Mouse (Mus musculus) CD8-positive naive resting alpha-beta T cell, adult 2 months (primary cell): ENCODE measurements around the gene Kmt5a.

Experiments
- DNase-seq, 2 experiments: peaks; one replicate each; pipeline ENCODE4 v3.0.0; 2022; ENCODE audit warnings: low read depth in 2 of 2, low spot score in 2 of 2

Gene Kmt5a

DNA sequence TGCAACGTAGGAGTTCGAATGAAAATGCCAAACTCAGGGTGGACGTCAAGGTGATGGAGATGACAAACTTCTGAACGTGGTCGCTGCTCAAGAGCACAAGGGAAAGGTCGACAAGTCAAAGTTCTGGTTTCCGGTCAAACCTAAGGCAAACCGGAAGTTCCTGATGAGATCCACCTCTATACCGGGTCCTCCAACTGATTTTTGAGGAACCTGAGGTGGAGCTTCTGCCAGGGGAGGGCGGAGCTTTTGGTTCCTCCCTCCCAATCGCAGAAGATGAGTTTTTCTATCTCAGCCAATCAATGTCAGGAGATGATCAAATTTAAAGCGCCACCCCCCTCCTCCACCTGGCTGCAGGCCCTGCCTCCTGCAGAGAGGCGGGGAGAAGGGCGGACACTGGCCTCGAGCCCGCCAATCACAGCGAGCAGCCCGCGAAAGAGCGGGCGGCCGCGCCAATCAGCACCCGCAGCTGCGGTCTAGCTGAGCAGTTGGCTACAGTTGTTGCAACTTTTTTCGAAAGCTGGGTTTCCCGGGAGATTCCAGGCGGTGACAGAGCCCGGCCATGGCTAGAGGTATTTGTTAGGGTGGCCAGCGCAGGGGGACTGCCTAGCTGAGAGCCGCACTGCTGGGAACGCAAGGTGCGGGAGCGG, at the start of gene Kmt5a:
Gene Kmt5a, plus strand, starts transcription at position 484 of the 647 bp plus-strand sequence.
- peak; percentile 88 to 90 for DNase-seq

DNA sequence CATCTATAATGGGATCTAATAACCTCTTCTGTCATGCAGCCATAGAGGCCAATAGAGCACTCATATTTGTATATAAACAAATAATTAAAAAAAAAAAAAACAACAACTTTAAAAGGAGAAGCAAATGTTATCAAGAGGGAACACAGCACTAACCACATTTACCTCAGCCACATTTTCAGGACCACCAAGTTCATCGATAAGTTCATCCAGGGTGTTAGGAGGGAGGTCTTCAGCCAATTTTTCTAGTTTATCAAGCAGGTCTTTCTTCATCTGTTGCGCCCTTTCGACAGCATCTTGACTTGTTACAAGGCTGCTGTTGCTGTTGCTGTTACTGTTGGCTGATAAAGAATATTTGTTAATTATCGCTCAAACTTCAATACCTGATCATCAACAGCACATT, 47.3 kb upstream of the Kmt5a start:
- DNase-seq: no peak

DNA sequence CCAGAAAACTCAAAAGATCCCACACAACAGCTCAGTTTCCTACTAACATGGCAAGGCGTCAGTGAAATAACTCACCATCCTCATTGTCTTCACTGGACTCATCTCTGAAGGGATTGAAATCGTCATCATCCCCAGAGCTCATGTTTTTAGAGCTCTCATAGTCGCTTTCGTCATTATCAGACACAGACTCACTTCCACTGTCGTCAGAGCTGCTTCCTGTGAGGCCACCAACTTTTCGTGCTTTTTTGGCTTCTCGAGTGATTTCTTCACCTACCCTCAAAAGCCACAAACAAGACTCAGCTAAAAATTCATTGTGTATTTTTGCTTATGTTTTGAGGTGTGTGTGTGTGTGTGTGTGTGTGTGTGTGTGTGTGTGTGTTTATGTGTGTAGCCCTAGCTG, 46.0 kb upstream of the Kmt5a start:
- DNase-seq: no peak

DNA sequence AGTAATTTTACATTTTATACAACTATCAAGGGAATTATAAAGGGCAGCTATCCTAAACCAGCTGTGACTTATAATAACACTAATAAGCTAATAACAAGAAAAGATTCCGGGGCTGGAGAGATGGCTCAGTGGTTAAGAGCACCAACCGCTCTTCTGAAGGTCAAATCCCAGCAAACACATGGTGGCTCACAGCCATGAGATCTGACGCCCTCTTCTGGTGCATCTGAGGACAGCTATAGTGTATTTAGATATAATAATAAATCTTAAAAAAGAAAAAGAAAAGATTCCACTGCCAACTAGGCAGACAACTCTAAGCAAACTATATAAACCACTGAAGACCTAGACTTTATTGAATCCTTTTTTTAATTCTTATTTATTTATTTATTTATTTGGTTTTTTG, 28.9 kb upstream of the Kmt5a start:
- DNase-seq: no peak

DNA sequence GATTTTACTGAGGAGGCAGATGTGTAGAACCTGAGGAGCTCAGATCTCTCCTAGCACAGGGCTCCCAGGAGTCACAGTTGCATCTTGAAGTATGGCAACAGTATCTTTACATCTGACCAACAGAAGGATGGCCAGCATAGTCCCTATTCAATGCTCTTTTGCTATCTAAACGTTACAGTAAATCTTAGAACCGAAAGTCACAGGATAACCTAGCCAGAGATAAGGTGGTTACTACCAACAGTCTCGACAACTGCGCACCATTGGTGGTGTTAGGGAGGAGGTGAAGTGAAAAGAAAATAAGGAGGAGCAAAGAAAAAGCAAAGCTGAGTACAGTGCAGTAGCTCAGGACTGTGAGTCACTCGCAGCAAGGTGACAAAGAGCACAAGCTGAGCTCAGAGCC, 27.6 kb upstream of the Kmt5a start:
- DNase-seq: no peak

DNA sequence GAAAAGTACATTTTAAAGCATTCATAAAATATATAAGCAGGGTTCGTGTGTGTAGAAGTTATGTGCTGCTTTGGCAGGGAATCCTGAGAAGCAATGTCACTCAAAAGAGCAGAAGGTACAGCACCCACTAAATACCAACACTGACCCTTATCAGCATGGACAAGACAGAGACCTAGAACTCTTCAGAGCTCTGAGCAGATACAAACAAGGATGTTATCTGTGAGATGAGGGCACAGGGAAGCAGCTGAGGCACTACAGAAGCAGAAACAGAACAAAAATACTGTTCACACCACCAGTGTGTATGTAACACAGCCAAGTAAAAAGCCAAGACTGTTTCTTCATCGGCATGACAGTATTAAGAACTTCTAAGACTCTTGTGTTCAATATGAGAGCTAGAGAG, 20.8 kb upstream of the Kmt5a start:
- no peak for DNase-seq

DNA sequence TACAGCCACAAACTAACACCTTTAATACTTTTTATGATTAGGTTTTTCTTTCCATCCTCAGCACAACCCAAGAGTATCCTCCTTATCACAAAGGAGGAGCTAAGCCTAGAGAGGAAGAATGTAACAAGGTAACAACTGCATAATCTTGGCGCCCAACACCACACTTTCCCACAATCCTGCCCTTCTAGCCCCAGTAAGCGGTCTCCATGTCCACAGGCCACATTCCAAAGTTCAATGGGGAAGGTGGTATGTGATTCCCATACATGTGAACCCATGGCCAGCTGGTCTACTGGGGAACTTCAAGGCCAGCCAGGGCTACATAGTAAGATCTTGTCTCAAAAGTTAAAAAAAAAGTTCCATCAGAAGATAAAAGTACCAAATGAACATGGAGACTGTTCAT, 17.9 kb upstream of the Kmt5a start:
- DNase-seq: no peak

DNA sequence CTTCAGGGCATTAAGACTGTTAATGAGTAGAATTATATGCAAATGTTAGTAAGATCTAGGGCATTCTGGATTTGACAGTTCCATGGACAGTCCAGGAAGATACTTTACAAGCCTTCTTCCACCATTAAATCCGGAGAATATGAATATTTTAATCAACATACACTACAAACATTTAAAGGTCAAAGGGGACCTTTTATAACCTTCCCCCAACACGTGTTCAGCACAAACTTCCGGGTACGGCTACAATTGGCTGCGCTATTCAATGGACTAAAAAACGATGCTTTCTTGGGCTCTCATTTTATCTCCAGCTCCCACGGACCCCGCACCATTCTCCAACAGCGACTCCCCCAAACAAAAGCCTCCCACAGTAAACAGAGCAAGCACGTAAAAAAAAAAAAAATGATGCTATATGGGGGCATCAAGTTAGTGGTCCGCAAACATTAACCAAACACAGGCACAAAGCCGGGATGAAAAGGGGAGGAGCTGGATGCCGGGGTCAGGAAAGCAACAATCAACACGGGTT, 15.5 kb upstream of the Kmt5a start:
- DNase-seq: no peak

DNA sequence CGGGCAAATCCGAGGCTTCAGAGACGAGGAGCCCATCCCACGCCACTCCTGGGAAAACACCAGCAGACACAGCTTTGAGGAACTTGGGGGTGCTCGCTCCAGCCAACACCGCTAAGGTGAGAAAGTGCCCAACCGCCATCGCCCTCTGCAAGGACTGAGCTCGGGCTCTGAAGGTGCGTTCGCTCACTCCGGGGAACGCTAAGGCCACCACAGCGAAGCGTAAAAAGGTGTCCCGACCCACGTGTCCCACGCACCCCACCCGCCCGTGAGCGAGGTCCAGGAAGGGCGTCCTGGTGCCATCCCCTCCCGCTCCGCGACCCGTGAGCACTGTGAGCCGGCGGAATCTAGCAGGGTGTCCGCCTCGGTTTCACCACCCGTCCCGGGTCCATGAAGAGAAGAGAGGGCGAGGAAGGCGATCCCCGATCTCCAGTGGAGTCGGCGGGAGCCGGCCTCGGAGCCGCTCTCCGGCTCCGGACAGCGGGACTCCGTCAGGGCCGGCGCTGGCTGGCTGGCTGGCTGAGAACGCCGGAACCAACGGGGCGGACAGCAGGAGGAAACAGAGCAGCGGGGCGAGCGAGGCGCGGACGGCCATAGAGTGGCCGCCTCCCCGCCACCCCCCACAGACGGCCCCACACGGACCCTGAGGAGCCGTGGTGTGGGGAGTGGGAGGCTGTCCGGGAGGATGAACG, 14.9 kb upstream of the Kmt5a start:
- peak in 1 of 2 experiments; percentile 20 for DNase-seq

- DNase-seq: peak; percentile 87 to 88
Observed at GRCm38 (mm10) chr5:124425412-124426259, 14.1 kb upstream of the Kmt5a start, which contains the start of gene Sbno1. Gene Sbno1 (minus strand): TSS chr5:124426001.

DNA sequence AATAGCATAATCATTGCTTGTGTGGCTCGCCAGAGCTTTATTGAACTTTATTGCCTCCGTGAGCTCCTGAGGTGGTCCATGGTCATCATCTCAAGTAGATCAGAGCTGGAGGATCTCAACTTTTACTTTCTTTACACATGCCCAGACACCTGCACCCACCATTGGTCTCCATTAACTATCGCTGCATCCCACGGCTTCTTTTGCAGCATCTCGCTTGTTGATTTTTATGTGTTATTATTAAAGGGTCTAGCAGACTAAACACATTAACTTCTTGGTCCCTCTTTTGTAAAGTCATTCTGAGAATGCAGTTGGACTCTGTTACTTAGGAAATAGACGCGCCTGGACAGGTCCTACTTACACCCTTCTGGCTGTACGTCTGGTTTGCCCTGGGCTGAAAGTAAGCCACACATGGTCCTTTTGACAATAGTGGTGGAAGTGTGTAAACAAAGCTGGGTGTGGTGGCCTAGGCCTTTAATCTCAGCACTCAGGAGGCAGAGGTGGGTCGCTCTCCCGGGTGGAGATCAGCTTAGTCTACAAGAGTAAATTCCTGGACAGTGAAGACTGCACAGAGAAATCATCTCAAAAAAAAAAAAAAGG, 13.2 kb upstream of the Kmt5a start:
- no peak for DNase-seq

- DNase-seq: peak; percentile 58 to 72
Observed at GRCm38 (mm10) chr5:124432398-124433012, 7.2 kb upstream of the Kmt5a start.

GRCm38 (mm10) chr5:124433048-124433447, 6.7 kb upstream of the Kmt5a start:
- no peak for DNase-seq

GRCm38 (mm10) chr5:124438229-124438628, 1.5 kb upstream of the Kmt5a start:
- no peak for DNase-seq

DNA sequence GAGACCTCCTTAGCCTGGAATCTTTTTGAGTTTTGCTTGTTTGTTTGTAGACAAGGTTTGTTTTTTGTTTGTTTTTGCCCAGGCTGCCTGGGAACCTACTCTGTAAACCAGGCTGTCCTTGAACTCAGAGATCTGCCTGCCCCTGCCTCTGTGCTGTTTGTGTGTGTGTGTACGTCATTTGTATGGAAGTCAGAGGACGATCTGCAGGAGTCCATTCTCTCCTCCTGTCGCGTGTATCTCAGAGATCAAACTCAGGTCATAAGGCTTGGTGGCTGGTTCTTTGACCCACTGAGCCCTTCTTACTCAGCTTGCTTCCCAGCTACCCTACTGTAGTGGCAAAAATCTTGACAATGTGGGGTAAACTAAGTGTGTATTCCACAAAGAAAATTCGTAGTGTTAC, 984 bp upstream of the Kmt5a start:
- DNase-seq: no peak

DNA sequence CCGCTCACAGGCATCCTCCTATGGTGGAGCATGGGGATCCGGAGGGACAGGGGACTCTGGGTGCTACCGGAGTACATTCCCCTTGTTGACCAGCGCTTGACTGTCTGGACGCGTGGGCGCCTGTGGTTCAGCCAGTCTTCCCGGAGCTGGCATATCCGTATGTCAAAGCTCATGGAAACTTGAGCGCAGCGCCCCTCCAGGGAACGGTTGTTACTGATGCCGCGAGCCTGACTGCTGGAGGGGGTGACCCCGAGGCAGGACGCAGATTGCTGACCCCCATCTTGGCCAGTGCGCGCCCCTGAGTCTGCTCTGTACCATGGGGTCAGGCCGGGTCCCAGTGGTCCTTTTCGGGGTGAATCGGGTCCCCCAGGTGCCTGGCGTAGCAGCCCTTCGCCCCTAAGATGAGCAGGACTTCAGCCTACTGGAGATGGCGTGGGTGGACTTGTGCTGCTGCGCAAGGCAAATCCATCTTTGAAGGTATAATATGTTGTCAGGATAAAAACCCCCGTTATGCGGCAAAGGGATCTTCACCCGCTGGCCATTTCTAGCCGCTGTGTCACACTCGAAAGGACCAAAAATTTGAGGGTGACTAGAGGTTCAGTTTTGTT, 468 bp downstream of the Kmt5a start:
- DNase-seq: peak; percentile 31 to 50

DNA sequence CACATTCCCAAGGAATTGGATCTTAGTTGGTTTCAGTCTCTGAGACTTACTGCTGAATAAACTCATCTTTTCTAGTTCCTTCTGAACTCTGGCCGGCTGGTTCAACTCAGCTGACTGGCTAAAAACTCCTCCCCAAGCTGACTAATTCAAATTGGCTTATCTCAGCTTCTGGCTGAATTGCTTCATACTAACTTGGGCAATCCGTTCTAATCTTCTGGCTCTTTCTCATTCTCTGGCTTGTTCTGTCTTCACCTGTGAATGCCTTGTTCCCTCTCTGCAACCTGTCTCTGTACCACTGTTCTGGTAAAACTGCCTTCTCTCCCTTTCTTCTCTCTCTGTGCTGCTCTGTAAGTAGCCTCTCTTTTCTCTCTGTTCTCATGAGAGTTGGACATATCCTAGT, 2.9 kb downstream of the Kmt5a start:
- no peak for DNase-seq

GRCm38 (mm10) chr5:124444208-124444607, 4.5 kb downstream of the Kmt5a start:
- DNase-seq: no peak

DNA sequence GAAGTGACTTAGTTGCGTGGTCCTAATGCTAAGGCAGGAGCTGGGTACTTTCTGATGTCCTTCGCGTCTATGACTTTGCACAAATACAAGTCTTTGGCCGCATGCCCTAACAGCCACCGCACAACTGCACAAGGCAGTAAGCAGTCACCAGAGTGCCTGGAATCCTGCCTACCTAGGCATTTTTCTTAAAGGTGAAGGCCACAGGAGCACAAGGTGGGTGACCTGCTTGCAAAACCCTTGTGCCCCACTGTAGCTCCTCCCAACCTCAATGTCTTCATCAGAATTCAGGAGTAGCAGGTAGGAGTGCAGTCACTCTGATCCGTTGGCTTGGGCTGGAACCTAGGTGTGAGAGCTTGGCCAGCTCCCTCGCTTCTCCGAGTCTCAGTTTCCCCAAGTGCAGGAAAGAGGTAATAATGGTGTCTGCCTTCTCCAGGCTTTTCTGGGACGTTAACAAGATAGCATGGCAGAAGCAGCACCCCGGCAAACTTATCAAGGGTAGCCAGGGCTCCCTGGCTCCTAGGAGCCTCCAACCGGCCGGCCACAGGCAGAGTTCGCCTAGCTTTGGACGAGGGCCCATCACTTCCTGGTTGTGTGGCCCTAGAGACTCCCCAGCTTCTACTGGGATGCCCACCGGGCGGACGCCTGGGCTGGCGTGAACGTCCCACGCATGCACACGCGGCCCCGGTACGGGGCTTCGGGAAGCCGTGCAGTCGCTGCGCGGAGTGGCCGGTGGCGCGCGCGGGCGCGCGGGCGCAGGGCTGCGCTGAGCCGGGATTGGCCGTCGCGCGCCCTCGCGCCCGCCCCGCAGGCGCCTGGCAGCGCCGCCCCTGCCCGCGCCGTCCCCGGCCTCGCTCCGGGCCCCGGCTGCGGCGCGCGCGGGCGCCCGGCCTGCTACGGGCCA, 5.2 kb downstream of the Kmt5a start:
- DNase-seq: peak; percentile 32 to 39
